8 mouse cellular contexts compared by ENCODE assay signal in the genomic region with DNA sequence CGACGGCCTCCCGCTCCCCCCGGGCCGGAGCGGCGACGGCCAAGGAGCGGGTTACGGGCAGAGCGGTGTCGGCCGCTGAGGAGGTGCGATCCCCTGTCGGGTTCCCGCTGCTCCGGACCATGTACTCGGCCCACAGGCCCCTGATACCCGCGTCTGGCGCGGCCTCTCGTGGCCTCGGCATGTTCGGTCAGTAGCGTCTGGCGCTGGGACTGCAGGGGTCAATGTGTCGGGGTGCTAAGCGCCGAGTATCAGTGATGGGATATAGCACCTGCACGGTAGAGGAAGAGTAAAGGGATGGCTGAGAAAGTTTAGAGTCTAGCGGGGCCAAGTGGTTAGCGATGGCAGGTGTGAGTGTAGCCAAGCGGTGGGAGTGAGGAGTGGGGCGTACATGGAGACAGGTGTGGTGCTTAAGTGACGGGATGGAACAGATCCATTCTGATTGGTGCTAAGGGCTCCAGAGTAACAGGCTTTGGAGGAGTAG. TPM values are rescaled to one million over a fixed set of nuclear protein-coding genes. Genes with fewer than 3 reads are reported as not detected.
DNase-seq lines count a peak whose midpoint lies in the region; ATAC-seq and TF ChIP-seq lines count a peak whose summit lies in the region.

No protein-coding gene starts in this region.

- peak overlapping the region; percentile 85 for H3K9ac ChIP-seq in kidney, embryonic 15.5 days

- H3K4me2 ChIP-seq in kidney, embryonic 15.5 days, result peak overlapping the region; percentile 90

- H3K27ac ChIP-seq in kidney, embryonic 15.5 days, result peak overlapping the region; percentile 100
- peak overlapping the region; percentile 93 for H3K27ac ChIP-seq in testis, adult 2 months (ENCODE audit: control insufficient read depth, insufficient read depth, low read depth, low read length)

- DNase-seq in right cerebral cortex, postnatal 10 days (ENCODE audit: low spot score in 2 of 2), result peak; percentile 61 to 73
- DNase-seq in right cerebral cortex, postnatal 25 days, result no peak
- DNase-seq in cerebellum, adult 11-12 months, result peak; percentile 83
- DNase-seq in heart, adult 8-10 months (ENCODE audit: low spot score), result peak; percentile 33
- peak; percentile 25 for DNase-seq in lung, postnatal 25 days (ENCODE audit: low spot score)
- no peak for DNase-seq in layer of hippocampus, postnatal 25 days (ENCODE audit: extremely low spot score in 1 of 2, low spot score in 1 of 2)

- ATAC-seq in kidney, embryonic 15.5 days (replicated peaks; ENCODE audit: low FRiP score), result 0 out of 2 replicates have a peak, but pooled peaks have one; percentile 3

- peaks cover 31% of the 10 kb centered on the region for H3K36me3 ChIP-seq in kidney, embryonic 15.5 days
- H3K36me3 ChIP-seq in testis, adult 2 months (ENCODE audit: control insufficient read depth, insufficient read depth, low read length), result peaks cover 5% of the 10 kb centered on the region

- peak overlapping the region; percentile 83 for H3K4me3 ChIP-seq in kidney, embryonic 15.5 days (replicated peaks)
- H3K4me3 ChIP-seq in testis, adult 2 months (ENCODE audit: control insufficient read depth, low read depth, low read length), result peak overlapping the region; percentile 95

- no peak for TF ChIP-seq CTCF in testis, adult 2 months (IDR thresholded peaks at IDR 0.05; ENCODE audit: control insufficient read depth, insufficient read depth, insufficient replicate concordance, low read depth, low read length)

- no peaks in the 10 kb centered on the region for H3K27me3 ChIP-seq in kidney, embryonic 15.5 days
- H3K27me3 ChIP-seq in testis, adult 2 months (ENCODE audit: control insufficient read depth, insufficient read depth, low read length), result no peaks in the 10 kb centered on the region

- peaks cover 55% of the 10 kb centered on the region for H3K4me1 ChIP-seq in kidney, embryonic 15.5 days
- H3K4me1 ChIP-seq in testis, adult 2 months (ENCODE audit: control insufficient read depth, insufficient read depth, low read length), result peaks cover 47% of the 10 kb centered on the region

- no peak for TF ChIP-seq POLR2A in testis, adult 2 months (IDR thresholded peaks at IDR 0.05; ENCODE audit: control insufficient read depth, low read depth, low read length)

- WGBS in kidney, embryonic 15.5 days, result 0% methylated on average over 33 of the region's 36 CpGs

- no peaks in the 10 kb centered on the region for H3K9me3 ChIP-seq in kidney, embryonic 15.5 days (replicated peaks)

RNA-seq across cellular contexts. Expression of a gene that starts 15.0 kb away (rescaled TPM):
- total RNA-seq in heart, adult 8-10 months (2022), result 1 to 10 TPM; 3.9 to 4.6 (median 3.9) TPM
- 181 and 191 TPM in 2 replicates for polyA plus RNA-seq in kidney, embryonic 15.5 days (2015; fragmentation: Nextera tagmentation; extraction: Ambion mirVana)
- polyA plus RNA-seq in testis, adult 2 months (2012; rRNA removed), result 37.1 and 44.4 TPM in 2 replicates
- 10 to 100 TPM; 19.2 to 25.2 TPM for total RNA-seq in layer of hippocampus, postnatal 25 days (2021)

RNA-seq across cellular contexts. Expression of a gene that starts 15.3 kb away (rescaled TPM):
- 10 to 100 TPM; 52.0 to 71.5 (median 59.6) TPM for total RNA-seq in heart, adult 8-10 months (2022)
- polyA plus RNA-seq in kidney, embryonic 15.5 days (2015; fragmentation: Nextera tagmentation; extraction: Ambion mirVana), result 28.2 and 32.4 TPM in 2 replicates
- polyA plus RNA-seq in testis, adult 2 months (2012; rRNA removed), result 41.8 and 42.1 TPM in 2 replicates
- 100 to 1,000 TPM; 176 to 220 TPM for total RNA-seq in layer of hippocampus, postnatal 25 days (2021)

RNA-seq across cellular contexts. Expression of a gene that starts 18.4 kb away (rescaled TPM):
- total RNA-seq in heart, adult 8-10 months (2022), result not detected
- polyA plus RNA-seq in kidney, embryonic 15.5 days (2015; fragmentation: Nextera tagmentation; extraction: Ambion mirVana), result 0.90 and 1.0 TPM in 2 replicates
- polyA plus RNA-seq in testis, adult 2 months (2012; rRNA removed), result 83.0 and 90.6 TPM in 2 replicates
- total RNA-seq in layer of hippocampus, postnatal 25 days (2021), result not detected

RNA-seq across cellular contexts. Expression of a gene that starts 23.1 kb away (rescaled TPM):
- total RNA-seq in heart, adult 8-10 months (2022), result under 1 TPM in 1 of 4 experiments, not detected in 3; 0.14 TPM
- polyA plus RNA-seq in kidney, embryonic 15.5 days (2015; fragmentation: Nextera tagmentation; extraction: Ambion mirVana), result 0.68 and 0.87 TPM in 2 replicates
- polyA plus RNA-seq in testis, adult 2 months (2012; rRNA removed), result 1.3 TPM in 2 replicates
- total RNA-seq in layer of hippocampus, postnatal 25 days (2021), result 10 to 100 TPM; 26.0 to 28.1 TPM

RNA-seq across cellular contexts. Expression of a gene that starts 32.2 kb away (rescaled TPM):
- total RNA-seq in heart, adult 8-10 months (2022), result 10 to 100 TPM; 17.2 to 22.5 (median 21.2) TPM
- 16.9 and 17.9 TPM in 2 replicates for polyA plus RNA-seq in kidney, embryonic 15.5 days (2015; fragmentation: Nextera tagmentation; extraction: Ambion mirVana)
- 40.4 and 44.1 TPM in 2 replicates for polyA plus RNA-seq in testis, adult 2 months (2012; rRNA removed)
- total RNA-seq in layer of hippocampus, postnatal 25 days (2021), result 10 to 100 TPM; 44.4 to 51.1 TPM

Comparison
In these comparisons a context has a peak if more than half of its experiments do, and no peak if none do; other contexts are left out.
1. DNase-seq: peak in right cerebral cortex, postnatal 10 days (2 of 2), cerebellum, adult 11-12 months (single experiment), heart, adult 8-10 months (single experiment) and lung, postnatal 25 days (single experiment); none in right cerebral cortex, postnatal 25 days (single experiment) and layer of hippocampus, postnatal 25 days (0 of 2).